Mouse (Mus musculus) forebrain, embryonic 16.5 days (tissue): ENCODE data around the gene Psmb9. TPM values are rescaled to one million over a fixed set of nuclear protein-coding genes. Genes with fewer than 3 reads are reported as not detected.
"Not testable (repeated sequence)": the region's sequence is repeated elsewhere in the genome, so short reads cannot be mapped to it uniquely, and the experiment has no call there.

Source experiments
- ATAC-seq: fragments of 200-750 bp; cut with Nextera tagmentation; 2 replicates; pipeline ENCODE4 v1.8.0; 2017; ENCODE audit warnings: mild to moderate bottlenecking, moderate library complexity
- H3K27ac ChIP-seq: fragments of 300-500 bp; sonication (generic); 2 replicates; pipeline ENCODE4 v1.5.1; 2014; ENCODE audit warnings: low read length, control low read depth
- H3K27me3 ChIP-seq: fragments of 300-500 bp; sonication (generic); replicated peaks from 2 replicates; pipeline ENCODE4 v1.6.1; 2014; ENCODE audit warnings: low read length; ENCODE audit not compliant: control insufficient read depth, insufficient read depth
- H3K36me3 ChIP-seq: fragments of 300-500 bp; sonication (generic); 2 replicates; pipeline ENCODE4 v1.6.1; 2014; ENCODE audit not compliant: control insufficient read depth, insufficient read depth
- H3K4me1 ChIP-seq: fragments of 300-500 bp; sonication (generic); replicated peaks from 2 replicates; pipeline ENCODE4 v1.6.1; 2014; ENCODE audit warnings: low read length; ENCODE audit not compliant: control insufficient read depth, insufficient read depth
- H3K4me2 ChIP-seq: fragments of 300-500 bp; sonication (generic); 2 replicates; pipeline ENCODE4 v1.6.1; 2014; ENCODE audit warnings: mild to moderate bottlenecking, low read length, control low read depth
- H3K4me3 ChIP-seq: fragments of 300-500 bp; sonication (generic); replicated peaks from 2 replicates; pipeline ENCODE4 v1.5.1; 2014; ENCODE audit warnings: mild to moderate bottlenecking, low read length, control low read depth
- H3K9ac ChIP-seq: fragments of 300-500 bp; sonication (generic); replicated peaks from 2 replicates; pipeline ENCODE4 v1.6.1; 2014; ENCODE audit warnings: low read depth, low read length, control low read depth
- H3K9me3 ChIP-seq: fragments of 300-500 bp; sonication (generic); 2 replicates; pipeline ENCODE4 v1.6.1; 2016; ENCODE audit warnings: low read length; ENCODE audit not compliant: control insufficient read depth
- WGBS: fragments of 180-500 bp; shearing (Covaris S2); extraction: QIAGEN DNeasy Blood & Tissue Kit; methylation state at CpG from one replicate; pipeline ENCODE4 v1.1.7; 2014; 5-methylcytosine and 5-hydroxymethylcytosine counted together
- polyA plus RNA-seq: library from polyadenylated mRNA; unstranded; fragments of >200 nt; fragmentation: Nextera tagmentation; extraction: Ambion mirVana; gene quantifications from 2 replicates; pipeline ENCODE4 v1.2.1, GENCODE M21; 2015

Gene Psmb9
- polyA plus RNA-seq, 1 experiment from 2014 or later: 0.43 TPM

GRCm38 (mm10) chr17:34219096-34219495, 31.5 kb upstream of the Psmb9 start:
- 91% methylated on average over 7 of the region's 11 CpGs for WGBS
- not testable (repeated sequence) for ATAC-seq, H3K27me3 ChIP-seq

DNA sequence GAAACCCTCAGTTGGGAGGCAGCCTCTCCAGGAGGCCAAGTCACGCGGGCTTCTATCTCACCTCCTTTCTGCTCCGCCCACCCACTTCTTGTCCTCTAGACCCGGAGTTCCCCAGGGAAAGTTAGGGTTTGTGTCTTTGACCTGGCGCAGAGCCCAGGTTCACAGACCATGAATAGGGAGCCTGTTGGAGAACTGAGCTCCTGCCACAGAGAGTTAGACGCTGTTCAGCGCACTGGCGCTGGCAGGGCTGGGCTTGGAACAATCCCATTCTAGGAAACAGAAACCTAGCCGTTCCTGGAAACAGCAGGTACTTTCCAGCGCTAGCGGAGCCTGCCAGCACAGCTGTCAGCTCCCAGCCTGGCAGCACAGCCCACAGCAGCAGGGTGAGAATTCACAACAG, 31.1 kb upstream of the Psmb9 start:
- Histone ChIP-seq H3K4me2 (no peak overlapping the region), H3K36me3 (no peaks in the 10 kb centered on the region), H3K9me3 (no peaks in the 10 kb centered on the region), H3K9ac (no peak overlapping the region), H3K4me3 (no peak overlapping the region), H3K27me3 (peaks cover 9% of the 10 kb centered on the region; the same call in 1 of the 2 replicates), H3K27ac (no peak overlapping the region), H3K4me1 (no peaks in the 10 kb centered on the region)
- WGBS: 62% methylated on average over 11 of the region's 11 CpGs
- ATAC-seq: no peak

More at GRCm38 (mm10) chr17:34219096-34219495, 31.5 kb upstream of the Psmb9 start:
- H3K9ac ChIP-seq, H3K4me3 ChIP-seq, H3K4me2 ChIP-seq, H3K9me3 ChIP-seq, H3K4me1 ChIP-seq, H3K27ac ChIP-seq, H3K36me3 ChIP-seq: not testable (repeated sequence)

- H3K4me3 ChIP-seq: no peak overlapping the region
- H3K4me1 ChIP-seq: no peaks in the 10 kb centered on the region
- peaks cover 12% of the 10 kb centered on the region for H3K27me3 ChIP-seq
- H3K4me2 ChIP-seq: no peak overlapping the region
- whole genome bisulfite sequencing: 88% methylated on average over 5 of the region's 5 CpGs
- no peak for ATAC-seq
- no peaks in the 10 kb centered on the region for H3K36me3 ChIP-seq
- no peaks in the 10 kb centered on the region for H3K9me3 ChIP-seq
- no peak overlapping the region for H3K27ac ChIP-seq
- H3K9ac ChIP-seq: no peak overlapping the region
These were observed 30.4 kb upstream of the Psmb9 start for GRCm38 (mm10) chr17:34217986-34218385.

GRCm38 (mm10) chr17:34217216-34217928, 29.8 kb upstream of the Psmb9 start:
- Histone ChIP-seq H3K9ac (no peak overlapping the region), H3K36me3 (no peaks in the 10 kb centered on the region), H3K9me3 (no peaks in the 10 kb centered on the region), H3K27ac (no peak overlapping the region), H3K27me3 (peaks cover 15% of the 10 kb centered on the region), H3K4me3 (no peak overlapping the region), H3K4me1 (no peaks in the 10 kb centered on the region), H3K4me2 (no peak overlapping the region)
- 87% methylated on average over 8 of the region's 8 CpGs for WGBS
- ATAC-seq: no peak

DNA sequence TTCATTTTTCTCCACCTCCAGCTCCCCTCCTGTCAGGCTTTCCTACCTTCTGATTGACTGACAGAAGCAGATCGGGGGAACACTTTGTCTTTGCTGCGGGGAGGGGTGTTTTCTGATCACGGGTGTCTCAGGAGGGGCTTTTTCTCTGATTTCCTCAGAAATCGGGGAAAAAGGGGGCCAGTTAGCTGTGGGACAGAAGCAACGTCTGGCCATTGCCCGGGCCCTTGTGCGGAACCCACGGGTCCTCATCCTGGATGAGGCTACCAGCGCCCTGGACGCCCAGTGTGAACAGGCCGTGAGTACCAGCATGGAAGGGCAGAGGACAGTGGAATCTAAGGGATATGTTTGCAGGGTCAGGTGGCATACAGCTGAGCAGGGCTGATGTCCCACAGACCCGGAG, 27.6 kb upstream of the Psmb9 start:
- Histone ChIP-seq H3K27me3 (peaks cover 30% of the 10 kb centered on the region), H3K9me3 (no peaks in the 10 kb centered on the region)

DNA sequence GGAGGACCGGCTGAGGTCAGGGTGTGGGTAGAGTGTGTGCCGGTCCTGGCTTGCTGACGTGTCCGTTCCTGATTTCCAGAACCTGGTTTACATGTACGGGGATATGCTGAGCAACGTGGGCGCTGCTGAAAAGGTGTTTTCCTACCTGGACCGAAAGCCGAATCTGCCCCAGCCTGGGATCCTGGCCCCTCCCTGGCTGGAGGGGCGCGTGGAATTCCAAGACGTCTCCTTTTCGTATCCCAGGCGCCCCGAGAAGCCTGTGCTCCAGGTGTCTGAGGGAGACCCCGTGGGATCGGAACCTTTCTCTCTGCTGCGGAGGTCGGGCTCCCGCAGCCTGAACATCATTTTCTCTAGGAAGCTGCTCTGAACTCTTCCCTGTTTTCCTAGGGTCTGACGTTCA, 26.4 kb upstream of the Psmb9 start:
- Histone ChIP-seq H3K27ac (no peak overlapping the region), H3K9ac (no peak overlapping the region), H3K9me3 (no peaks in the 10 kb centered on the region), H3K4me3 (no peak overlapping the region), H3K27me3 (peaks cover 30% of the 10 kb centered on the region), H3K4me1 (peaks cover 5% of the 10 kb centered on the region; the same call in 1 of the 2 replicates), H3K4me2 (no peak overlapping the region), H3K36me3 (no peaks in the 10 kb centered on the region)
- WGBS: 36% methylated on average over 21 of the region's 21 CpGs
- ATAC-seq: no peak

More for the DNA sequence above, 27.6 kb upstream of the Psmb9 start:
- H3K4me2 ChIP-seq: no peak overlapping the region
- H3K4me1 ChIP-seq: peaks cover 5% of the 10 kb centered on the region; the same call in 1 of the 2 replicates
- H3K27ac ChIP-seq: no peak overlapping the region
- no peaks in the 10 kb centered on the region for H3K36me3 ChIP-seq
- no peak for ATAC-seq
- H3K9ac ChIP-seq: no peak overlapping the region
- H3K4me3 ChIP-seq: no peak overlapping the region
- 84% methylated on average over 12 of the region's 12 CpGs for WGBS

DNA sequence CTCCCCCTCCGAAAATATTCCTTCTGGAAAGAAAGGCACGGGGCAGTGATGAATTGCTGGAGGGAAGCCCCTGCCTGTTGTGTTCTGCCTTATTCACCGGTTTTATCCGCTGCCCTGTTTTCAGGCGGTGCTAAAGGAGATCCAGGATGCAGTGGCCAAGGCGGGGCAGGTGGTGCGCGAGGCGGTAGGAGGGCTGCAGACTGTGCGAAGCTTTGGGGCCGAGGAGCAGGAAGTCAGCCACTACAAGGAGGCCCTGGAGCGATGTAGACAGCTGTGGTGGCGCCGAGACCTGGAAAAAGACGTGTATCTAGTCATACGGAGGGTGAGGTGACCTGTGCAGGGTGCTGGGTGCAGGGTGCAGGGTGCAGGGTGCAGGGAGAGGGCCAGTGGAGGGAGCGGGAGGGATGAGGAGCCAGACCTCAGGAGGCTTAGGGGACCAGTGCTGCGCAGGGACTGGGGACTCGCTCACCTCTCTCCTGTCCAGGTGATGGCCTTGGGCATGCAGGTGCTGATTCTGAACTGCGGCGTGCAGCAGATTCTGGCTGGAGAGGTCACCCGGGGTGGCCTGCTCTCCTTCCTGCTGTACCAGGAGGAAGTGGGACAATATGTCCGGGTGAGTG, 24.3 kb upstream of the Psmb9 start:
- Histone ChIP-seq H3K36me3 (no peaks in the 10 kb centered on the region), H3K4me3 (no peak overlapping the region), H3K27me3 (peaks cover 30% of the 10 kb centered on the region), H3K4me2 (no peak overlapping the region), H3K9ac (no peak overlapping the region), H3K9me3 (no peaks in the 10 kb centered on the region), H3K27ac (no peak overlapping the region), H3K4me1 (peaks cover 5% of the 10 kb centered on the region; the same call in 1 of the 2 replicates)
- 14% methylated on average over 22 of the region's 23 CpGs for WGBS
- ATAC-seq: no peak

DNA sequence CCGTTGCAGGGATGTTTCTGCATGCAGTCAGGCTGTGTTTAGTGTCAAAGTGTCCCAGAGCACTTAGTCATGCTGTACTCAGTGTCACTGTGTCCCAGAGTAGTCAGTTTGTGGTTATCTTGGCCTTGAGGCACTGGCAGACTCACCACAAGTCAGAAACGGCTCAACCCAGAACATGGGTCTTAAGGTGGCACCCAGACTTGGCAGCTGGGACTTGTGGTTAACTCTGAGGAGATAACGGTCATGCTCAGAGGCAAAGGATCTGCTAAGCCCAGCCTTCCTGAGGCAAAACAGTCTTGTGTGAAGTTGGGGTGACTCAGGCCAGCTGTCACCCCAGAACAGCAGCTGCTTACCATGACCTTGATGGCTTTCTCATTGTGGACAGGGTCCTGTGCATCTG, 23.0 kb upstream of the Psmb9 start:
- Histone ChIP-seq H3K9me3 (no peaks in the 10 kb centered on the region), H3K27ac (no peak overlapping the region), H3K4me3 (no peak overlapping the region), H3K4me1 (peaks cover 5% of the 10 kb centered on the region; the same call in 1 of the 2 replicates), H3K27me3 (peaks cover 39% of the 10 kb centered on the region), H3K36me3 (no peaks in the 10 kb centered on the region), H3K4me2 (no peak overlapping the region), H3K9ac (no peak overlapping the region)
- no peak for ATAC-seq
- 78% methylated on average over 3 of the region's 3 CpGs for WGBS

- no peak overlapping the region for H3K4me3 ChIP-seq
- H3K4me2 ChIP-seq: no peak overlapping the region
- WGBS: 42% methylated on average over 3 of the region's 3 CpGs
- ATAC-seq: no peak
- H3K27me3 ChIP-seq: peaks cover 44% of the 10 kb centered on the region
- no peak overlapping the region for H3K27ac ChIP-seq
- no peak overlapping the region for H3K9ac ChIP-seq
- no peaks in the 10 kb centered on the region for H3K36me3 ChIP-seq
- peaks cover 10% of the 10 kb centered on the region for H3K4me1 ChIP-seq
- H3K9me3 ChIP-seq: no peaks in the 10 kb centered on the region
These were observed 22.1 kb upstream of the Psmb9 start for GRCm38 (mm10) chr17:34209680-34210079.
